Mouse (Mus musculus) embryonic fibroblast, embryonic 13.5 days (primary cell): Measurements from ENCODE around the gene Abcb1a.

Experiments used
- CTCF ChIP-seq: IDR thresholded peaks from 2 replicates; pipeline ENCODE4 v1.5.1; 2011; ENCODE audit warnings: mild to moderate bottlenecking, control low read depth, low read length, moderate library complexity, borderline replicate concordance; ENCODE audit not compliant: insufficient read depth
- POLR2A ChIP-seq: IDR thresholded peaks from 2 replicates; pipeline ENCODE4 v1.6.1; 2011; ENCODE audit warnings: low read depth, mild to moderate bottlenecking, control low read depth, low read length, moderate library complexity

- no peak for TF ChIP-seq CTCF
- TF ChIP-seq POLR2A, result no peak
Observed at GRCm38 (mm10) chr5:8686071-8686470, 26.2 kb downstream of the Abcb1a start.
